Mouse (Mus musculus) G1E (cell line): ENCODE data around the gene Lgals3bp. TPM values are rescaled to one million over a fixed set of nuclear protein-coding genes. Genes with fewer than 3 reads are reported as not detected.

ENCODE experiments used
- ATAC-seq: 2 replicates; pipeline ENCODE4 v1.8.0; 2016; ENCODE audit warnings: mild to moderate bottlenecking; ENCODE audit not compliant: insufficient number of reproducible peaks, poor library complexity, low FRiP score, severe bottlenecking; ENCODE audit errors: extremely low read depth
- DNase-seq: peaks from one replicate; pipeline ENCODE4 v3.0.0; 2012; ENCODE audit warnings: low spot score
- H3K27me3 ChIP-seq: 2 replicates; pipeline ENCODE4 v1.6.1; 2012; ENCODE audit warnings: mild to moderate bottlenecking, low read length, inconsistent platforms; ENCODE audit not compliant: insufficient read depth
- H3K36me3 ChIP-seq: replicated peaks from 2 replicates; pipeline ENCODE3; 2012; ENCODE audit warnings: mild to moderate bottlenecking, inconsistent platforms
- H3K4me1 ChIP-seq: 2 replicates; pipeline ENCODE4 v1.6.1; 2012; ENCODE audit warnings: low read depth, low read length, inconsistent platforms, mixed read lengths; ENCODE audit not compliant: insufficient read depth
- H3K4me3 ChIP-seq: 2 replicates; pipeline ENCODE4 v1.5.1; 2012; ENCODE audit warnings: low read depth, mild to moderate bottlenecking, inconsistent platforms, low read length, moderate library complexity, mixed read lengths
- H3K9me3 ChIP-seq: replicated peaks from 2 replicates; pipeline ENCODE4 v1.6.1; 2012; ENCODE audit warnings: inconsistent platforms
- CTCF ChIP-seq: IDR thresholded peaks from 2 replicates; pipeline ENCODE4 v1.5.1; 2012; ENCODE audit warnings: low read depth, low read length, inconsistent platforms, mixed read lengths
- GATA1 ChIP-seq: IDR thresholded peaks from 2 replicates; pipeline ENCODE4 v1.6.1; 2012; ENCODE audit warnings: borderline replicate concordance, low read length, inconsistent platforms, mixed read lengths
- GATA2 ChIP-seq: IDR thresholded peaks from 2 replicates; pipeline ENCODE4 v1.6.1; 2012; ENCODE audit warnings: low read depth, low read length, inconsistent platforms, borderline replicate concordance
- POLR2AphosphoS5 ChIP-seq: IDR thresholded peaks from 2 replicates; pipeline ENCODE4 v1.6.1; 2012; ENCODE audit warnings: low read depth, low read length, inconsistent platforms; ENCODE audit not compliant: insufficient replicate concordance
- TAL1 ChIP-seq: conservative IDR thresholded peaks from 2 replicates; pipeline ENCODE4 v1.6.1; 2012; ENCODE audit warnings: low read depth, low read length, inconsistent platforms, mixed read lengths
- polyA plus RNA-seq: library from polyadenylated mRNA; stranded (reverse); fragments of >175 nt; gene quantifications from 2 replicates; pipeline ENCODE4 v1.2.3, GENCODE M21; 2012
- total RNA-seq, 2 experiments: library from RNA; stranded (forward) in 1 of 2; stranded (reverse) in 1 of 2; fragments of 200-1000 nt in 1 of 2; fragments of >200 nt in 1 of 2; fragmentation: Nextera tagmentation in 1 of 2; gene quantifications; 2 replicates each; pipeline ENCODE4 v1.2.3; 2014 to 2017

Lgals3bp gene
- total and polyA plus RNA-seq, 3 experiments, result 8.1 to 25.7 (median 9.5) TPM

DNA sequence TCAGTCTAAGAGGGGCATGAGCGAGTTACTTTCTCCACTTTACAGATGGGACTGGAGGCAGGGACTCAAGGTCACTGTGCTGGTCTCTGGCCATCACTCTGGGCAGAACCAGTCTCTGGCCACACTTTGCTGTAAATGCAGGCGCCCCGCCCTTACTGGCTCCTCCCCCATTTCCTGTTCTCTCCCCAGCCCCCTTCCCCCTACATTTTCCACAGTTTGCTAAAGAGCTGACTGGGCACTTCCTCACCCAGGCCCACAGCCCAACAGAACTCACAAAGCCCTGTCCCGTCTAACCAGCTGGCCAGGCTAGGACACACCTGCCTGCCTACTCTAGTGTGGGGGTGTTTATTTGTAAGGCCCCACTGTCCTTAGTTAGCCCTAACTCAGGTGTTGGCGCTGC lies 53.0 kb downstream of the Lgals3bp start:
- DNase-seq (peak; percentile 45), ATAC-seq (peak; percentile 77)
- H3K4me1 ChIP-seq, result peaks cover 12% of the 10 kb centered on the region
- no peaks in the 10 kb centered on the region for H3K9me3 ChIP-seq
- no peak overlapping the region; the same call in 1 of the 2 replicates for H3K4me3 ChIP-seq
- no peaks in the 10 kb centered on the region for H3K36me3 ChIP-seq
- TF ChIP-seq GATA1 (no peak), TAL1 (no peak), GATA2 (no peak), CTCF (no peak), POLR2AphosphoS5 (no peak)
- H3K27me3 ChIP-seq, result peaks cover 6% of the 10 kb centered on the region; the same call in 1 of the 2 replicates

DNA sequence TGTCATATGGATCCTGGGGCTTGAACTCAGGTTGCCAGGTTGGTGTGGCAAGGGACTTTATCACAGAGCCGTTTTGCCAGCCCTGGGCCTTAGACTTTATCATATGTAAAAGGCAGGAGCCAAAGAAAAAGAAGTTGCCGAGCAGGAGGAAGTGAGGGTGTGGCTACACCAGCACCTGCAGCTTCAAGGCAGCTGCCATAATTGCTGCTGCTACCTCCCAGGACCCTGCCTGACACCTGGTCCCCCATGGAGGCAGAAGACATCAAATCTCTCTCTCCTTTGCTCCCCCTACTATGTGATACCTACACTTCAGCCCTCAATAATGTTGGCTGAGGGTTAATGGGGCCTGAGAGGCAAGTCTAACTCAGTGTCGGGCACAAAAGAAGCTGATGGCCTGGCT lies 53.5 kb downstream of the Lgals3bp start:
- no peak for DNase-seq
- ATAC-seq, result no peak
- Histone ChIP-seq H3K36me3 (no peaks in the 10 kb centered on the region), H3K4me1 (peaks cover 12% of the 10 kb centered on the region), H3K4me3 (no peak overlapping the region), H3K9me3 (no peaks in the 10 kb centered on the region), H3K27me3 (peaks cover 6% of the 10 kb centered on the region; the same call in 1 of the 2 replicates)
- TF ChIP-seq CTCF, result no peak
- no peak for TF ChIP-seq GATA2
- TF ChIP-seq TAL1, result no peak
- no peak for TF ChIP-seq POLR2AphosphoS5
- no peak for TF ChIP-seq GATA1

DNA sequence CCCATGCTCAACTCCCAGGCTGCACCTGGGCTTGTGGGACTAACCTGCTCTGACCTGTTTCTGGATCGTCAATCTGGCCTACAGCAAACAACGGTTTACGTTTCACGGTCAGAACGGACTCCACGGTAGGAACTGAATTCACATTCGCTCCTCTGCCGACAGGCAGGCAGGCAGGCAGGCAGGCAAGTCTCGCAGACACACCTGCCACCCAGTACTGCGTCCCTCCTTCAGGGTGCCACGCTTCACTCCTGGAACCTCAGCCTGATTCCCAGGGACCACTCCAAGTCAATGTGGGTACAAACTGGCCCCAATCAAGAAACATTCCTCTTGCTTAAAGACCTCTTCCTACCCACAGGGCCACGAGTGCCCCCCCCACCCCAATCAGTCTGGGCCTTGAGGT lies 54.0 kb downstream of the Lgals3bp start:
- H3K9me3 ChIP-seq, result no peaks in the 10 kb centered on the region
- no peaks in the 10 kb centered on the region for H3K36me3 ChIP-seq
- H3K4me1 ChIP-seq, result peaks cover 12% of the 10 kb centered on the region
- no peak overlapping the region for H3K4me3 ChIP-seq
- TF ChIP-seq GATA2 (no peak), TAL1 (no peak), GATA1 (no peak), POLR2AphosphoS5 (no peak), CTCF (no peak)
- DNase-seq (no peak), ATAC-seq (no peak)
- peaks cover 6% of the 10 kb centered on the region; the same call in 1 of the 2 replicates for H3K27me3 ChIP-seq

DNA sequence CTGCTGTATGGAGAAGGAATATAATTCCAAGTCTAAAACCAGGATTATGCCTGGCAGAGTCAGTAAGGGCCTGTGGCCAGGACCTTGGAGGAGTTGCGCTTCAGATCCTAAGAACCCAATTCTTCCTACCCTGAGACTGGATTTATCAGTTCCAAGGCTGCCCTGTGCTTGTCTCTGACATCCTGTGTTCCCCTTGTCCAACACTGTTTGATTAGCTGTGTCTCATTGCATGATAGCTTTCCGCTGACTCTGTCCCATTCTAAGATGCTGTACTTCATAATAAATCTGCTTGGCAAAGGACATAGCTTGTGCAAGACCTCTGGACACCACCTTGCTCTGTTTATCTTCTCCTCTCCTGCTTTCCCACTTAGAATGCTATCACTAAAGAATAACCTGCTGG lies 54.5 kb downstream of the Lgals3bp start:
- Histone ChIP-seq H3K4me3 (no peak overlapping the region), H3K4me1 (peaks cover 12% of the 10 kb centered on the region), H3K36me3 (no peaks in the 10 kb centered on the region), H3K27me3 (peaks cover 9% of the 10 kb centered on the region; the same call in 1 of the 2 replicates), H3K9me3 (no peaks in the 10 kb centered on the region)
- TF ChIP-seq GATA1 (no peak), GATA2 (no peak), POLR2AphosphoS5 (no peak), TAL1 (no peak), CTCF (no peak)
- no peak for DNase-seq
- no peak for ATAC-seq

DNA sequence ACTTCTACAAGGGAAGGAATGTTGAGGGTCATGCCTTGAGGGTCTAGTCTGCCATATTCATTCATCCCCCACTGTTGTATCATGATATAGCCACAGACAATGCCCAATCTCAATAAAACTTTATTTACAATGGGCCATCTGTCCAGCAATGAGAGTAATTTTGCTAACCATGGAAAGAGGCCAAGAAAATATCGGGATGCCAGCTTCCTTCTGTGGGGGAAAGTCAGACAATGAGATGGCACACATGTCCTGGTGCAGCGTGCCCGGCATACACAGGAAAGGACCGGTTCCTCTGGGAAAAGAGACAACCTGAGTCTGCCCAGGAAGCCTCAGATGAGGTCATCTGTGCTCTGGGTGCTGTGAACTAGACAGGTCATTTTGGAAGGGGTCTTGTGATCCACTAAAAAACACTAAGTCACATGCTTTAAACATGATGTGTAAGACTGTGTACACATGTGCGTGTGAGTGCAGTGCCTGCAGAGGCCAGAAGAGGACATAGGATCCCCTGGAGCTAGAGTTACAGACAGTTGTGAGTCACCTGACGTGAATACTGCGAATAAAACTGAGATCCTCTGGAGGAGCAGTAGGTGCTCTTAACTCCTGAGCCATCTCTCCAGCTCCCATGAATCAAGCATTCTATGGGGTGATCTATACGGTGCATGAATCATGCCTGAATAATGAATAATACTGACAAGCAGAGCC lies 55.3 kb downstream of the Lgals3bp start:
- peaks cover 10% of the 10 kb centered on the region; the same call in 1 of the 2 replicates for H3K27me3 ChIP-seq
- TF ChIP-seq GATA1, result no peak
- no peak for TF ChIP-seq TAL1
- TF ChIP-seq POLR2AphosphoS5, result no peak
- no peak for TF ChIP-seq CTCF
- no peak for TF ChIP-seq GATA2
- H3K4me3 ChIP-seq, result no peak overlapping the region
- H3K4me1 ChIP-seq, result peaks cover 12% of the 10 kb centered on the region
- ATAC-seq (no peak), DNase-seq (no peak)
- no peaks in the 10 kb centered on the region for H3K36me3 ChIP-seq
- no peaks in the 10 kb centered on the region for H3K9me3 ChIP-seq

DNA sequence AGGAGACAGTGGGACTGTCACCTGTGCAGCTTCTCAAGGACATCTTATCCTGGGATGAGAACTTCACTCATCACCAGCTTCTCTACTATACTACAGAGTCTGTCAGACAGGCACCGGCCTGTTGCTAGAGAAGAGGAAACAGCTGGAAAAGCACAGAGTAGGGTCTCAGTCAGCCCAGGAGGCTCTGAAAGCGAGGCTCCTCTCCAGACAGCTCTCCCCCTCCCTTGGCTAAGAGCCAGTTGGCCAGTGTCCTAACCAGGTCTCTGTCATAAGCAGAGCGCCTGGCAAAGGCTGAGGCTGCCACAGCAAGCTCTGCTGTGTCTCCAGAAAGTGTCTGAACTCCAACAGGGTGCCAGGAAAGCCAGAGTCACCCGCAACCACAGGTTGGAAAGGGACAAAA lies 56.2 kb downstream of the Lgals3bp start:
- Histone ChIP-seq H3K27me3 (peaks cover 10% of the 10 kb centered on the region; the same call in 1 of the 2 replicates), H3K4me1 (peaks cover 12% of the 10 kb centered on the region), H3K36me3 (no peaks in the 10 kb centered on the region), H3K9me3 (no peaks in the 10 kb centered on the region), H3K4me3 (no peak overlapping the region)
- DNase-seq (no peak), ATAC-seq (no peak)
- TF ChIP-seq GATA2 (no peak), POLR2AphosphoS5 (no peak), CTCF (no peak), GATA1 (no peak)
